Mouse (Mus musculus): ENCODE measurements around the gene Pdlim3.
"Not testable (repeated sequence)": the region's sequence is repeated elsewhere in the genome, so short reads cannot be mapped to it uniquely, and the experiment has no call there.

Gene Pdlim3

DNA sequence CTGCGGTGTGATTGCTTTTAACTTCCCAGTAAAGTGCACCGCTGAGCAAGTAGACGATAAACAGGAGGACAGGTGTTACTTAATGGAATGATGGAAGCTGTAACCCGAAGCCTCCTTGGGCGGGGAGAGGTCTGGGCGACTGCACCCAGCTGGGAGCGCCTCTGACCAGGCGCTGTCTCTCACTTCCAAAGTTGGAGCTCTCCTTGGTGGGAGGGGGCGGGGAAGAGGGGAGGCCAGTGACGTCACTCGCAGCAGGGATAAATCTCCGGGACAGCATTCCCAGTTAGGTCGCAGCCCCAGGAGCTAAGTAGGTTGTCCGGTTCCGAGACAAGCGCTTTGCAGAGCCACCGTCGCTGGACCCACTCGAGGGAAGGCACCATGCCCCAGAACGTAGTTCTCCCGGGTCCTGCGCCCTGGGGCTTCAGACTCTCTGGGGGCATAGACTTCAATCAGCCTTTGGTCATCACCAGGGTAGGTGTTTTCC, at the start of gene Pdlim3:
TSS of gene Pdlim3 (plus strand) at position 260 of the 484 bp plus-strand sequence.
- DNase-seq = peak; percentile 6 to 25

DNA sequence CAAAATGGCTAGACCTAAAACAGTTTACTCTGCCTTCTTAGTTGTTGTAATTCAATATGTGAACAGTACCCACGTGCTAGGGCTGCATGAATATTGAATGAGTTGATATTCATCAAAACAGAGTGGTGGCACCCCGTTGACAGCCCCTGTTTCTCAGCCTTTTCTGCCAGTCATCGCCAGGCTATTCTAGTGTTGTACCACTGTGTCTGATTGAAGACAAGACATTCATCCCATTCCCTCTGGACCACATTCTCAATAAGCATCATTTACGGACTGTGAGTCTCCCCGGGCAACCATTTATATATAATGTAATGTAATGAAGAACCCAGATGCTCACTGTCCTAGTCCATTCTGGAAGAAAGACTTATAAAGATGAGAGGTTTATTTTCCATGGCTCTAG, 42.0 kb upstream of the Pdlim3 start:
- DNase-seq = no peak

DNA sequence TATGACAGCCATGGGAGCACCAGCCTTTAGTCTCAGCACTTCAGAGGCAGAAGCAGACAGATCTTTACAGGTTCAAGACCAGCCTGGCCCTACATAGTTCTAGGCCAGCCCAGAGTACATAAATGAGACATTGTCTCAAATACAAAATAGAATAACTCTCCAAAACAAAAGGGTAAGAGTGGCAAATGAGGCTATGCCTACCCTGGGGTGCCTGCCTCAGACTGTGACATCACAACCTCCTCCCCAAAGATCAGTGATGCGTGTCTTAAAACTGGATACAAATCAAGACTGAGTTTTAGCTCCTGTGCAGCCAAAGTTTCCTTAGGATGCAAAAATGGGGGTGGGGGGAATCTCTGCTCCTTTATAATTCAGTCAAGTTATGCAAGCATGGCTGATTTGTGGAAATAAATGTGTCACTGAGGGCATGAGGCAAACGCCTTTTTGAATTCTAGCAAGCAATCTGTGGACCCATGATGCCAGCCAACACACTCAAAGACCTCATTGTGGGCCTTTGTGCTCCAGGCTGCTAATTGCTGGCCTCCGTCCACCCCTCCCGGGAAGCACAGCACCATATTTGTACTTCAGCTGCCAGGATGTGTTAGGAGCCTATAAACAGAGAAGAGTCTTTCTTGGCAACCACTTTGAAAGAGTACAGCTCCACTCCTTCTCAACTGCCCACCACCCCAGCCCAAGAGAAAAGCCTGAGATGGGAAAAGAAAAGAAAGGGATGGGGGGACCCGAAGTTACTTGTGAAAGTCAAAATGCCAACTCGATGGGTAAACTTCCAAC, 41.0 kb upstream of the Pdlim3 start:
- DNase-seq = peak; percentile 54 to 71

DNA sequence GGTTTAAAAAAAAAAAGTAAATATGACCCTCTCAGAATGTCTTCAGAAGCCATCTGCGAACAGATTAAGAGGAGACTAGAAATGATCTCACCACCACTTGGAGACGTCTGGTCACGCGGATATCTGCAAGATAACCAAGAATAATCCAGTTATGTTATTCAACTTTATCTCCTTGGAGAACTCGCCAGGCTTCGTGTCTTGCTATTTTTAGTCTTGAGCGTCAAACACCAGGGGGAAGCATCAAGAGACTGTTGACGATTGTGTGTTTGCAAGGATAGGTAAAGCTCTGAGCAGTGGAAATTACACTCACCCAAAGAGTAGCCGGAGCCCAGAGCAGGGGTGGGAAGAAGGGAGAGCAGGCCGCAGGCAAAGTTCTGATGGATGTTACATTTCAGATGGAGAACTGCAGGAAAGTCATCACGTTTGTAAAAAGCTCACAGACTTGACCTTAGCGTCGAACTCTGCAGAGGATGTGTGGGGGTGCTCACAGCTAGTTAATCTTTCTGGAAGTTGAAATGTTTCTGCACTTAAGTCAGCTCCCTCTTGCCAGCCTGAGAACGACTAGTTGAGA, 40.3 kb upstream of the Pdlim3 start:
- no peak for DNase-seq

DNA sequence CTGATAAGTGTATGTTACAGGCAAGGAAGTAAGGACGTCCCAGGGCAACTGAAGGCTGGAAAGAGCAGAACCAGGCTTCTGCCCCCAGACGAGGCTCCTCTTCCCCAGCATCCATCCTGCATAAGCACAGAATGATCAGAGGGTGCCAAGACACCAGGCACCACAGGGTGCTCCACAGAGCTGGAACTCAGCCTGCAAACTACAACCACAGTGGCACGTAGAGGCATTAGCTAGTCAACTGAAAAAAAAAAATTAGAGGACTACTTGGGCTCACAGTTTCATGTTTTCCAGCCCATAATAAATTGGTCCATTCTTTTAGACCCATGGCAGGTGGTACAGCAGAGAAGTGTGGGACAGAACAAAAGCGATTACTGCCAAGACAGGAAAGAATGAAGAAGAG, 39.4 kb upstream of the Pdlim3 start:
- DNase-seq = peak in 1 of 2 experiments; percentile 16

DNA sequence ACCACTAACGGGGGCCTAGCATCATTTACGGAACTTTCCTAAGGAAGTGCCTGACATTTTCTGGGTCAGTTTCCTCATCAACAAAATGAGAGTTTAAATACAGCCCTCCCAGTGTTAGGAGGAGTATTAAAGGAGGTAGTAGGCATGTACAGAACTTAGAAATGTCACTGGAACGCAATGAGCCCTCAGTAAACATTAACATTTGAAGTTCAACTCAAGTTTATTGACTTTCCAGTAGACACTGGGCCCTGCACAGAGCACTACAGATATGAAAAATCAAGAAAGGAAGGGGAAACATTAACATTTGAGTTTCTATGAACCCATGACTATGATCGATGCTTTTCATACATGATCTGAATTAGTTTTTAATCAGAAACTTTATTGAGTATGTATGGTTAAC, 30.1 kb upstream of the Pdlim3 start:
- DNase-seq = no peak

DNA sequence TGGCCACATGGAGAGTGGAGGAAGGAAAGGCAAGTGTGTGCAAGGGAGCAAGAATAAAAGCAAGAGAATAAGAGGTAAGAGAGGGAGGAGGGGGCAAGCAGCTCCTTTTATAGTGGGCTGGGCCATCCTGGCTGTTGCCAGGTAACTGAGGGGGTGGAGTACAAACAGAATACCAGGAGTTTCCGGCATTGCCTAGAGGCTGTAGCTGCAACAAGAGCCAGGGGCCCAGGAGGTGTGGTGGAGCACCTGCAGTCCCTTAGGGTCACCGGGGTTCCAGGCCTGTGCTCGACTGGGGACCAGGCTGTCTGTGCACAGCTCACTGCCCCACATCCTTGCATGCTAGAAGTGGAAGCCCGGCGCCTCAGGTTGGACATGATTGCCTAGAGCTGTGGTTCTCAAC, 27.5 kb upstream of the Pdlim3 start:
- DNase-seq = no peak

DNA sequence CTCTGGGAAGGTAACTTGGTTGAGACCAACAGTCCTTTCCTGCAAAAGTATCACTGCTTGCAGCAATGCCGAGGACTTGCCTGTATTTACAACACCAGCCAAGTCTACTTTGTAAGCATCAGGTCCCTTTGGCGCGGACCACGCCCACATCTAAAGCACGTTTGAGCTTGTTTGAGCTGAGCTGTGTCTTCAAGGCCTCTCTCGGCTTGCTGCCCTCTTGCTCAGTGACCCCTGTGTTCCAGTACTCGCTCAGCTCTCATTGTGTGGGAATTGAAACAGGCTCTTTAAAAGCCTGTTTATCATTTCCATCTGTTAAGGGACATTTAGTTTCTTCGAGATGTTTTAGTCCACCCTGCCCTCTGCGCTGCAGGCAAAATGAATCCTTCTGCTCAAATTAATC, 26.9 kb upstream of the Pdlim3 start:
- DNase-seq = no peak

DNA sequence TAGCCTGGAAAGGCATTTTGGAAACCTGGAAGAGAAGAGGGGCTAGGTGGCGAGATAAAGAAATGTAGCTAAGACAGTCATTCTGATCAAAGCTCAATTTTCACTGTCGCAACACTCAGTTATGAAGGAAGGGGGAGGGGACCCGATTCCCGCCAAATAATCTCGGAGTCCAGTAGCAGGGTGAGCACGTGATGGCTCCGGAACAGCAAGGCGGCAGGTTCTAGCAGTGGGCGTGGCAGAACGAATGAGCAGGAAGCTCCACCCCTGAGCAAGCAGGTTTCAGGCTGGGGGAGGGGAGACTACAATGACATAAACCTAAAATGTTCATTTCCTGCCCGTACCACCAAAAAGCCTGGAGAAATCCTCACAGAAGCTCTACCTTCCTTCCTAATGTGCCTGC, 13.7 kb upstream of the Pdlim3 start:
- not testable (repeated sequence) for DNase-seq

DNA sequence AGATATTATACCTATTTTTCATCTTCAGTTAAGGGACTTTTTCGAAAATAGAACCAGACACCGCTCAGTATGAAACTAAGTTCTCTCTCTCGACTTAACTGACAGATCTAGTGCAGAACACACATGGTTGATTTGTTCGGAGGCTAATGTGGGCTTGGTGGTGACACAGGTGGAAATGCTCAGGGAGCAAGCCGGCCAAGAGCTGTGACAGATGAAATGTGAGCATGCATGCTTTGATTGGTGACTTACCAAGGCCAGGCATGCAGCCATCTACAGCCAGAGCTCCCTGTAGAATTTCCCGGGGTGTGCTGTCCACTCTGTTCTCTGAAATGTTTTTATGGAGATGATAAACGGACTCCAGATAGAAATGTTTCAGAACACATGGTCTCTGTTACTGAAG, 13.2 kb upstream of the Pdlim3 start:
- DNase-seq = peak in 1 of 2 experiments; percentile 9

DNA sequence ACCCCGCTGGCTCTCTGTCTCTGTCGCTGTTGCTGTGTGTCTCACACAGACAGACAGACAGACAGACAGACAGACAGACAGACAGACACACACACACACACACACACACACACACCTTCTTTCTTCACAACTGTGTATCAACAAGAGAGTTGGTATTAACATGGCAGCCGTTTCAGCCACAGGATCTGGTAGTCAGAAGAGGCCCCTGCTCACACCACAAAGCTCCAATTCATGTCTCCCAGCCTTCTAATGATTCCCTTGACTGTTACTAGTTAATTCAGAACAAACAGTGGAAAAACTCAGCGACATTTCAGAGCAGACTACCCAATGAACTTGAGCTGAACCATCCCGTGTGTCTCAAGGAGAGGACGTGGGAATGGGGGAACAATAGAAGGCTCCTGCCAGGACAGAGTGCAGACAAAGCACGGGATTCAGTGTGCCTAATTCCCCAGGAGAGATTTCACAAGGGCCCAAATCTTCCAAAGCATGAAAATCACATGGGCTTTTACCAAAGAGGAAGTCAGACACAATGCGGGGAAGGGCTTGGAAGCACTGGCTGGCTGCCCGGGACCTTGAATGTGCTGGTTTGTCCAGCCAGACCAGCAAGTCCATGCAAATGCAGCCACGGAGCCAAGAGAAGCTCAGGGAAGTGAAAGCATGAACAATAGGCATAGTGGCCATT, 10.2 kb upstream of the Pdlim3 start:
- peak; percentile 43 to 66 for DNase-seq

DNA sequence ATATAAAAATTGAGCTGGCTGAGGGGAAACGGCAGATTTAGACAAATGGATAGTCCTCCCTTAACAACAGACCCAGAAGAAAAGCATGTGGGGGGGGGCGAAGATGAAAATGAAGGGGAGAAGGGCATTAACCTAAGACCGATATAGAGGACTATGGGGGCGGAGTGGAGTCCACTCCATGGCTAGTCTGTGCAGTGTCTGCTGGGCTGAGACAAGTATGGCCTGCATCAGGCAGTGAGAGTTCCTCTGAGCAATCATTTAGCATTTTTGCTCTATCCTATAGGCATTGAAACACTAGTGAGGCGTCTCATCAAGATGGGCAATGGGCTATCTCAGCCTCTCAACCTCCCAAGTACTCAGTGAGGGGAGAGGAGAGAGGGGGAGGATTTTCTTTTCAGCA, 8.9 kb upstream of the Pdlim3 start:
- no peak for DNase-seq

DNA sequence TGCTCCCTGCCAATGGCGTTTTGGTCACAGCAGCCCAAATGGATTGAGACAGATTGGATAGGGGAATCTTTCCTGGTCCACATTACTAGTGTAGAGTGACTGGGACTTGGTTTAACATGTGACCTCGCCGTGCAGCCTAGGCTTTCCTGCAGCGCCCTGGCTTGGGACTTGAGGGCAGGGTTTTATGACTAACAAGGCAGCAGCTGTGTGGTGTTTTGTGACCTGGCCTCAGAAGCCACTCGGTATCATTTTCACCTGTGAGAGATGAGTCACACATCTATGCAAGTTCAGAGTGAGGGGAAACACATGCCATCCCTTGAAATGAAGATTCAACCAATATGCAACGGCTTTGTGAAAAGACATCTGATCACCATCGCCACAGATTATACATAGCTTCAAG, 7.6 kb upstream of the Pdlim3 start:
- no peak for DNase-seq

DNA sequence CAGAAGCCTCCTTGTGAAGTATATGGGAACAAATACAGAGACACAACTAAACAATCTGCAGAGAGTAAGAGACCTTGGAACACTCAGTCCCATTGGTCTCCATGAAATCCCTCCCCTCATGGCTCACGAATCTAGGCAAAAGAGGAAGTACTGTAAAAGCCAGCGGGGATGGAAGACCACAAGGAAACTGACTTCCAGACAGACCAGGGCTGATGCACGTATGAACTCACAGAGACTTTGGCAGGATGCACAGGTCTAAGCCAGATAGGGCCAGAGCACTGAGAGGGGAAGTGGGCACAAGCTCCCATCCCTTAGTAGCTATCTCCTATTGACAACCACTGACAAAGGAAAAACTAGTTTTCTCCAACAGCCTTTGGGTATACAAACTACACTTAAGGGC, 4.8 kb upstream of the Pdlim3 start:
- DNase-seq = no peak

DNA sequence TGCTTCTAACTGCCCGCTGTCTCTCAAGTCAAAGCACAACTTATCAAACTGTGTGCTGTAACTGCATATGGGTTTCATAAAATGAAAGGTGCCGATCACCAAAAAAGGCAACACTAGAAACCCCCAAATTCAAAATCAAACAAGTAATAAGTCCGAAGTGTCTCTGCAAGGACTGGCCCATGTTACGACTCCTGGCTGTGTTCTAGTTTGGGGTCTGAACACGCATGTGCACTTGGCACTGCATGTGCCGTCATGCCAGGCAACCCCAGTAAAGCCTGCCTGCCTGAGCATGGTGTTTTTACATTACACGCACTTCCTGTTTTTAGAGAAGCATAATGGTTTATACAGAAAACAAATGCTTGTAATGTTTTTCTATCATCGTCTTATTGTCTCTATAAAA, 3.5 kb upstream of the Pdlim3 start:
- DNase-seq = no peak

DNA sequence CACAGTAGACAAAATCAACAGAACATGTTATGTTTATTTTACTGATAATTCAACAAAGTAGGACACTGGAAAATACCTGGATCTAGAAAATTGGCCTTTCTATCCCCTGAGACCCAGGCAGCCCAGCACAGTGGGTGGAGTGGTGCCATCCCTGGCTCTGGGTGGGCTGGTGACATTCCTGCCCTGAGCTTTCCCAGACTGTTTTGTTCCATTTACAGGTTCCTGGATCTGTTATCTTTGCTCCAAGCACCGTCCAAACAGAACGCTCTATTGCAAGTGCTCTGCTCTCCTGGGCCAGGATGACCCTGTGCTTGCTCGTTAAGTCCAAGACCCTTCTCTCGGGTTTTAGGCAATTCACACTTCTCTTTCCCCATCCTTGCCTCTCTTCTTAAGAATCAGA, 1.5 kb upstream of the Pdlim3 start:
- no peak for DNase-seq

DNA sequence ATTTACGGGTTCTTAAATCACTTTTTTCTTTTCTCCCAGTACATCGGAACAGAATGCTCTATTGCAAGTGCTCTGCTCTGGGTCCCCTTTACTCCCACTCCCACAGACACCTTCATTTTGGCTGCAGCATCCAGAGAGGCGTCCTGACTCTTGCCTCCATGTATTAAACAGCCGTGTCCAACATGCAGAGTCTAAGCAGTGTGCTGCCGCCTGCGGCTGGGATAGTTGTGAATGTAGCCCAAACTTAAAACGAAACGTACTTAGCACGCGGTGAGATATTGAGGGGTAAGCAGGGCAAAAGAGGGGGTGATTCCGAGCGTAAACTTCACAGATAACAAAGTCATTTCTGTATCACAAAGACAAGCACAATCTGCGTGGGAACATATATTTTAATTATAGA, 709 bp upstream of the Pdlim3 start:
- DNase-seq = peak; percentile 6 to 11

DNA sequence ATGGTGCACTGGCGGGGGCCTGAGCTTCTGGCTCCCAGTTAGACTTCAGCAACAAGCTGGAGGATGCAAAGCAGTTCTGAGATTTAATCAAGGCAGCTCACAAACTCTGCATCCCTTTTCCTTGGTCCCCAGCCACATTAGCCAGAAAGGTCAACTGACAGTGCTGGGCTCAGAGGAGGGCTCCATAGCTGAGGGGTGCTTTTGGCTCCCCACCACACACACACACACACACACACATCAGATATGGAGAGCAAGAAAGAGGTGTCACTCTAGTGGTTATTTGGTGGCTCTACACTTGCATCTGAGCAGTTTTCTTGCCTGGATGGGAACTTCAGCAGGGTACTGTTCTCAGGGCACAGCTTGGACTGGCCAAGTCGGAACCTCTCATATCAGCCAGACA, 514 bp downstream of the Pdlim3 start:
- DNase-seq = peak in 1 of 2 experiments; percentile 2

DNA sequence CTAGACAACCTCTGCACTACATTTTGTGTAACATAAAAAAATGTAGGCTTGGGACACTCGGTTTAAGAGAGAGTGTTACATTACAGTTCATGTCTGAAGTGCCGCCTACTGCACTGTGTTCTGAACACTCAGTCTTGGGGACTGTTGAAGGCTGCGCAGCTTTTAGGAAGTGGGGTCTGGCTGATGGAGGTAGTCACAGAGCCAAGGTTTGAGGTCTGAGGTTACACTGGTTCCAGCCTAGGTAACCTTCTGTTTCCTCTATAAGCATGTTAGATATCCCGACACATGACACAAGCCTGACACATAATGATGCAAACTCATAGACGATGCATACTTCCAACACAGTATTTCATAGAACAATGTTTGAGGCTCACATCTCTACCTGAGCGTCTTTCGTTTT, 4.5 kb downstream of the Pdlim3 start:
- no peak for DNase-seq

DNA sequence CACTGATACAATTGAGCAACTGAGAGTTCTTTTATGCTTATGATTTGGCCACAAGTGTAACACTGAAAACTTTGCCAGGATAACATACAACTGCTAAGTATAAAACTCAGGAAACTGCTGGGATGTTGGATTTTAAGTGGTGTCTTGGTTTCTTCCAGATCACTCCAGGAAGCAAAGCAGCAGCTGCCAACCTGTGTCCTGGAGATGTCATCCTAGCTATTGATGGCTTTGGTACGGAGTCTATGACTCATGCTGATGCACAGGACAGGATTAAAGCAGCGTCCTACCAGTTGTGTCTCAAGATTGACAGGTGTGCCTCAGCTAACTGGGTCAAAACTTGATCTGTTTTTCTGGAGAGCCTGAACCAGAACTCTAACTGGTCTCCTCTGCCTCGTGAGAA, 11.3 kb downstream of the Pdlim3 start:
- no peak for DNase-seq

DNA sequence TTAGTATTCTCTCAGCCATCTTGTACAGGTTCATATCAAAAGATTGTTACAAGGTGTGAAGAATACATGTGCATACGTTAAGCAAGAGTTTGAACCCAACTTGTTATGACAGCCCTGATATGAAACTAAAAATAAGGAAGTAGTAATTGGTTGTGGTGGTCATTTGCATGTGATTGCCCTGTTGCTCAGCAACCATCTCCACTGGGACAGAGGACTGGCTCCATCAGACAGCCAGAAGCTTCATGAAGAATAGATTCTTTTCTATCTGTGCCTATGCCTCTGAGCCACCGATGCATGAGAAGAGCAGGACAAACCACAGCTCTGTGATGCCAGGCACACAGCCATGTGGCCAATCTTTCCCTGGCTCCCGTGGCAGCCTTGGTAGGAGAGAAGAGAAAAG, 14.5 kb downstream of the Pdlim3 start:
- no peak for DNase-seq

DNA sequence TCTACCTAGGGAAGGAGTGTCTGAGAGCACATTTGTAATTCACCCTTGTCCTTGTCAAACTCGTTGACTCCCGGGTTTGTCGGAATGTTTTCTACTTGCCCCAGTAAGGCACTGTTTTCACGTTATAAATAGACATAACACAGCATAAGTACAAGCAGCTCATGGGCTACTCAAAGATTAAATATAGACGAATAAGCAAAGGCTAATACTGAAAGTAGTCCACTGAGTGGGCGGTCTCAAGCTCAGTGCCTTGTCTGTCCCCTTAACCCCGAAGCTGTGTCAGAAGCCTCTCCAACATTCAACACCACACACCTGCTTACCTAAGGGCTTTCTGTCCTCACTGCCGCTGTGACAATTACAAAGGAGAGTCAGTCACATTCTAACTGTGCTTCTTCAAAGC, 16.4 kb downstream of the Pdlim3 start:
- DNase-seq = no peak

DNA sequence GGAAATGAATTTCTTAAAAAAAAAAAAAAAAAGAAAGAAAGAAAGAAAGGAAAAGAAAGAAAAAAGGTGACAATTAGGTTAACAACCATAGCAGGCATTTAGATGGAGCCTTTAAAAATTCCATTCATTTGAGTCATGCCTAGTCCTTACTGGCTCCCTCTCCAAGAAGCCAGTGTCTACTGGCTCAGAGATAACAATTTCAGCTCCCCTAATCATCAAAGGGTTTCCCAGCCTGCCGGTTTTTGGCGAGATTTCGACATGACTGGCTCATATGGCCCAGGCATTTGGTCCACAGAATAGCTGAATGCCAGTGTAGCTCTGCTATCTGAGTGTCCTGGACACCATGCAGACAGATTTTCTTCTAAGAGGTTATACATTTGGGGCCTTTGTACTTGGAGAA, 18.4 kb downstream of the Pdlim3 start:
- DNase-seq = no peak

DNA sequence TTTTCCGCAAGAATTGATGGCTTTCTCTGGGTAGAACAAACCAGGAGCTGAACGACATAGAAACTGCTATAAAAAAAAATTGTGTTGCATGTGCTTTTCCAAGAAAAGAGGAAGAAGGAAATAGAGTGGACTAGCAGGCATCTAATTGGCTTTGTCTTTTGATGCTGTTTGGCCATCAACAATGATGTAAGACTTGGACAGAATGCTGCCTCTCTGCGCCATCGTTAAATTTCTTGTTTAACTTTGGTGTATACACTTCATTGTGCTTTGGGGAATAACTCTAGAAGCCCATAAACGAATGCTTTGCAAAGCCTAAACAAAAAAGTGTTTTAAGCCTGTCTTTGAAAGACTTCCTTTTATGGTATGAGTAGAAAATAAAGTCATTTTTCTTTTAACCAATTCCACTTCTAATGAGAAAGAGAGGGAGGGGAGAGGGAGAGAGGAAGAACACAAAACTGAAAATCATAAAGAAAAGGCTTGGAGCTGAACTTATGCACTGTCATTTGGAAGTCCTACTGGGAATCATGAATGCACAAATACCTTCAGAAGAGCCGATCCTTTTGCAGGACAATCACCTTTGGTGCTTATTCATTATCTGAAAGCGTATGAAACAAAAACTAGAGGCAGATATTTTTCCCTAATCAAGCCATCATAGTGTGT, 20.5 kb downstream of the Pdlim3 start:
- no peak for DNase-seq

Measured in cerebellum, postnatal 25 days (tissue).